Mouse (Mus musculus): ENCODE data around the gene Tmc3. TPM values are rescaled to one million over a fixed set of nuclear protein-coding genes. Genes with fewer than 3 reads are reported as not detected.
A peak's percentile ranks its signal among the peaks of the same experiment; 100 is the strongest.

Gene Tmc3
- total RNA-seq, 2 experiments from 2014 or later = 1.8 to 1.9 TPM

- intact Hi-C loops (cut with DNase I) = no loop called here
- no peak for DNase-seq
These were observed 9.3 kb downstream of the Tmc3 start for GRCm38 (mm10) chr7:83594056-83594455.

GRCm38 (mm10) chr7:83597063-83597462 is 12.3 kb downstream of the Tmc3 start:
- DNase-seq = no peak
- intact Hi-C loops (cut with DNase I) = no loop called here

GRCm38 (mm10) chr7:83598997-83599912 is 14.5 kb downstream of the Tmc3 start:
- DNase-seq = no peak
- intact Hi-C loops (cut with DNase I) = no loop called here

GRCm38 (mm10) chr7:83599913-83600286 is 15.2 kb downstream of the Tmc3 start:
- peak; percentile 40 to 63 for DNase-seq
- intact Hi-C loops (cut with DNase I) = loop anchor here (1.0 kb wide), 1 partner anchor 32 kb away; no protein-coding TSS in a partner anchor

- no peak for DNase-seq
- intact Hi-C loops (cut with DNase I) = no loop called here
These were observed 19.6 kb downstream of the Tmc3 start for GRCm38 (mm10) chr7:83604180-83604944.

- no peak for DNase-seq
- intact Hi-C loops (cut with DNase I) = no loop called here
These were observed 22.1 kb downstream of the Tmc3 start for GRCm38 (mm10) chr7:83606796-83607195.

GRCm38 (mm10) chr7:83609891-83610290 is 25.2 kb downstream of the Tmc3 start:
- no peak for DNase-seq
- intact Hi-C loops (cut with DNase I) = no loop called here

GRCm38 (mm10) chr7:83611886-83612285 is 27.2 kb downstream of the Tmc3 start:
- DNase-seq = no peak
- intact Hi-C loops (cut with DNase I) = no loop called here

- DNase-seq = no peak
- intact Hi-C loops (cut with DNase I) = no loop called here
These were observed 30.5 kb downstream of the Tmc3 start for GRCm38 (mm10) chr7:83615272-83615671.

GRCm38 (mm10) chr7:83615815-83616214 is 31.1 kb downstream of the Tmc3 start:
- intact Hi-C loops (cut with DNase I) = no loop called here
- no peak for DNase-seq

- no peak for DNase-seq
- intact Hi-C loops (cut with DNase I) = no loop called here
These were observed 31.5 kb downstream of the Tmc3 start for GRCm38 (mm10) chr7:83616268-83616667.

- DNase-seq = no peak
- intact Hi-C loops (cut with DNase I) = no loop called here
These were observed 34.0 kb downstream of the Tmc3 start for GRCm38 (mm10) chr7:83618709-83619108.

GRCm38 (mm10) chr7:83622582-83622981 is 37.9 kb downstream of the Tmc3 start:
- no peak for DNase-seq
- intact Hi-C loops (cut with DNase I) = loop anchor here (5.0 kb wide), 1 partner anchor 50 kb away; no protein-coding TSS in a partner anchor

- intact Hi-C loops (cut with DNase I) = loop anchor here (5.0 kb wide), 1 partner anchor 48 kb away; no protein-coding TSS in a partner anchor
These were observed 39.3 kb downstream of the Tmc3 start for GRCm38 (mm10) chr7:83624065-83624464.

GRCm38 (mm10) chr7:83626557-83627257 is 42.0 kb downstream of the Tmc3 start:
- DNase-seq = no peak
- intact Hi-C loops (cut with DNase I) = no loop called here

More at GRCm38 (mm10) chr7:83624065-83624464, 39.3 kb downstream of the Tmc3 start:
- no peak for DNase-seq

GRCm38 (mm10) chr7:83627369-83627768 is 42.6 kb downstream of the Tmc3 start:
- intact Hi-C loops (cut with DNase I) = no loop called here
- no peak for DNase-seq

- intact Hi-C loops (cut with DNase I) = loop anchor here (2.0 kb wide), 1 partner anchor 64 kb away; no protein-coding TSS in a partner anchor
These were observed 46.5 kb downstream of the Tmc3 start for GRCm38 (mm10) chr7:83631073-83631827.

GRCm38 (mm10) chr7:83631828-83632681 is 47.3 kb downstream of the Tmc3 start, which contains the start of gene Stard5:
Gene Stard5, plus strand, starts transcription at chr7:83631959.
- intact Hi-C loops (cut with DNase I) = loop anchor here (2.0 kb wide), 2 partner anchors 19 to 65 kb away; no protein-coding TSS in a partner anchor
- peak; percentile 94 to 96 for DNase-seq

More at GRCm38 (mm10) chr7:83631073-83631827, 46.5 kb downstream of the Tmc3 start:
- no peak for DNase-seq

GRCm38 (mm10) chr7:83632682-83633120 is 48.0 kb downstream of the Tmc3 start:
- intact Hi-C loops (cut with DNase I) = loop anchor here (2.0 kb wide), 1 partner anchor 18 kb away; no protein-coding TSS in a partner anchor
- no peak for DNase-seq

All from heart, postnatal 10 days (tissue).